In the genomic region with DNA sequence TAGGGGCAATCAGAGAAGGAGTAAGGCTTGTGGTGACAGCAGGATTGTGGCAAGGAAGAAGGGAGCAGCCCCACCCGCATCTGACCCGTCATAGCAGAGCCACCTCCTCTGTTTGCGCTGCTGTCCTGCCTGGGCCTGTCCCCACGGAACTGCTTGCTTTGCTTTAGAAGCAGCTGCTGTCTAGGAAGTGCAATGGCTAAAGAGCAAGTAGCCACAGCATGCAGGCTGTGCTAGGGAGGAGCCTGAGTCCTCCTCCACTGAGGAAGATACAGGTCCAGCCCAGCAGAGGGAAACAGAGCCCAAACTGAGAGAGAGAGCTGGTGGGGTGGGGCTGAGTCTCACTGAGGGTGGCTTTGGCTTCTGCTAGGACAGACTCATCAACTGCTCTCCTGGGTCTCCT, we compare ENCODE assay signal across 8 mouse cellular contexts. TPM values are rescaled to one million over a fixed set of nuclear protein-coding genes. Genes with fewer than 3 reads are reported as not detected.
DNase-seq lines count a peak whose midpoint lies in the region; ATAC-seq and TF ChIP-seq lines count a peak whose summit lies in the region.

No protein-coding gene starts in this region.

- TF ChIP-seq EP300 in lung, postnatal 0 days (IDR thresholded peaks at IDR 0.05), result no peak

- no peaks in the 10 kb centered on the region for H3K27me3 ChIP-seq in lung, postnatal 0 days (replicated peaks; ENCODE audit: insufficient read depth, low read length)
- no peaks in the 10 kb centered on the region for H3K27me3 ChIP-seq in stomach, embryonic 15.5 days (replicated peaks)

- WGBS in lung, postnatal 0 days, result 41% methylated on average over 4 of the region's 4 CpGs
- WGBS in lung, adult 2 months, result 38% methylated on average over 4 of the region's 4 CpGs
- WGBS in stomach, embryonic 15.5 days, result 31% methylated on average over 4 of the region's 4 CpGs

- no peak overlapping the region for H3K4me3 ChIP-seq in lung, postnatal 0 days (ENCODE audit: low read depth, low read length)
- H3K4me3 ChIP-seq in lung, adult 2 months (replicated peaks; ENCODE audit: extremely low read depth, low read depth, low read length), result no peak overlapping the region
- H3K4me3 ChIP-seq in stomach, embryonic 15.5 days (replicated peaks), result no peak overlapping the region

- ATAC-seq in lung, postnatal 0 days, result peak; percentile 55
- ATAC-seq in granulocyte monocyte progenitor cell, adult 5-6 weeks (replicated peaks; ENCODE audit: poor library complexity, severe bottlenecking), result peak; percentile 42; the same call in 1 of the 2 replicates
- ATAC-seq in stomach, embryonic 15.5 days (ENCODE audit: insufficient read depth, low FRiP score, low read depth), result peak; percentile 50; the same call in 1 of the 2 replicates

- H3K27ac ChIP-seq in lung, postnatal 0 days (ENCODE audit: low read length), result no peak overlapping the region
- no peak overlapping the region for H3K27ac ChIP-seq in stomach, embryonic 15.5 days

- H3K9ac ChIP-seq in lung, postnatal 0 days (replicated peaks; ENCODE audit: low read depth), result no peak overlapping the region
- no peak overlapping the region for H3K9ac ChIP-seq in stomach, embryonic 15.5 days

- TF ChIP-seq CTCF in lung, postnatal 0 days (IDR thresholded peaks at IDR 0.05), result peak; percentile 49
- no peak for TF ChIP-seq CTCF in lung, adult 2 months (IDR thresholded peaks at IDR 0.05; ENCODE audit: insufficient read depth, low read length)

- intact Hi-C loops in gastrocnemius, postnatal 14 days (cut with DNase I; ENCODE audit: low total_unique reads), result no loop called here

- no peaks in the 10 kb centered on the region for H3K9me3 ChIP-seq in lung, postnatal 0 days (ENCODE audit: low read length)
- H3K9me3 ChIP-seq in stomach, embryonic 15.5 days, result no peaks in the 10 kb centered on the region

- DNase-seq in gastrocnemius, postnatal 14 days, result peak; percentile 50
- no peak for DNase-seq in gastrocnemius, postnatal 4 days (ENCODE audit: low spot score in 2 of 2)
- DNase-seq in lung, postnatal 0 days (ENCODE audit: low spot score), result peak; percentile 17
- DNase-seq in lung, adult 2 months, result no peak
- DNase-seq in layer of hippocampus, postnatal 25 days (ENCODE audit: extremely low spot score in 1 of 2, low spot score in 1 of 2), result no peak
- no peak for DNase-seq in adrenal gland, adult 8-10 months

- no peak for TF ChIP-seq POLR2A in lung, adult 2 months (IDR thresholded peaks at IDR 0.05; ENCODE audit: borderline replicate concordance, extremely low read depth, low read depth, low read length)

- H3K4me1 ChIP-seq in lung, postnatal 0 days (ENCODE audit: insufficient read depth, low read depth, low read length), result no peaks in the 10 kb centered on the region
- H3K4me1 ChIP-seq in lung, adult 2 months (ENCODE audit: control insufficient read depth, insufficient read depth, low read length), result 0 out of 2 replicates have a peak, but pooled peaks cover under 1% of the 10 kb centered on the region
- H3K4me1 ChIP-seq in stomach, embryonic 15.5 days, result 0 out of 2 replicates have a peak, but pooled peaks cover 5% of the 10 kb centered on the region

- H3K36me3 ChIP-seq in lung, postnatal 0 days (ENCODE audit: insufficient read depth, low read length), result no peaks in the 10 kb centered on the region
- H3K36me3 ChIP-seq in stomach, embryonic 15.5 days, result no peaks in the 10 kb centered on the region

- H3K4me2 ChIP-seq in lung, postnatal 0 days (replicated peaks; ENCODE audit: low read depth, low read length), result no peak overlapping the region
- no peak overlapping the region for H3K4me2 ChIP-seq in stomach, embryonic 15.5 days

RNA-seq across cellular contexts. Expression of a gene that starts 4.0 kb away (rescaled TPM):
- 10 to 100 TPM; 33.5 to 37.4 TPM for total RNA-seq in gastrocnemius, postnatal 14 days (2021)
- total RNA-seq in gastrocnemius, postnatal 4 days (2021), result 10 to 100 TPM; 56.9 to 58.3 TPM
- 58.2 and 63.8 TPM in 2 replicates for polyA plus RNA-seq in lung, postnatal 0 days (2015; fragmentation: Nextera tagmentation; extraction: Ambion mirVana)
- polyA plus RNA-seq in lung, adult 2 months (2012; rRNA removed), result 85.7 and 86.6 TPM in 2 replicates
- total RNA-seq in granulocyte monocyte progenitor cell, adult 5-6 weeks (2014; fragmentation: Nextera tagmentation), result 40.7 and 48.5 TPM in 2 replicates
- total RNA-seq in granulocyte monocyte progenitor cell, adult 5-6 weeks (2017), result 21.5 and 24.9 TPM in 2 replicates
- polyA plus RNA-seq in stomach, embryonic 15.5 days (2015; fragmentation: Nextera tagmentation; extraction: Ambion mirVana), result 86.3 and 94.0 TPM in 2 replicates
- total RNA-seq in layer of hippocampus, postnatal 25 days (2021), result 10 to 100 TPM; 60.4 to 60.8 TPM
- total RNA-seq in adrenal gland, adult 8-10 months (2022), result 10 to 100 TPM; 55.5 to 66.8 (median 59.6) TPM

RNA-seq across cellular contexts. Expression of a gene that starts 24.6 kb away (rescaled TPM):
- total RNA-seq in gastrocnemius, postnatal 14 days (2021), result 1 to 10 TPM; 1.8 to 2.6 TPM
- total RNA-seq in gastrocnemius, postnatal 4 days (2021), result 10 to 100 TPM in 1 of 2 experiments, 1 to 10 TPM in 1; 8.3 to 10.0 TPM
- 9.9 and 10.2 TPM in 2 replicates for polyA plus RNA-seq in lung, postnatal 0 days (2015; fragmentation: Nextera tagmentation; extraction: Ambion mirVana)
- polyA plus RNA-seq in lung, adult 2 months (2012; rRNA removed), result 19.2 and 20.8 TPM in 2 replicates
- total RNA-seq in granulocyte monocyte progenitor cell, adult 5-6 weeks (2014; fragmentation: Nextera tagmentation), result 8.9 and 27.6 TPM in 2 replicates
- total RNA-seq in granulocyte monocyte progenitor cell, adult 5-6 weeks (2017), result 7.7 and 12.5 TPM in 2 replicates
- 15.9 and 23.1 TPM in 2 replicates for polyA plus RNA-seq in stomach, embryonic 15.5 days (2015; fragmentation: Nextera tagmentation; extraction: Ambion mirVana)
- 10 to 100 TPM; 13.0 to 14.5 TPM for total RNA-seq in layer of hippocampus, postnatal 25 days (2021)
- total RNA-seq in adrenal gland, adult 8-10 months (2022), result 10 to 100 TPM in 3 of 4 experiments, 1 to 10 TPM in 1; 9.9 to 22.6 (median 17.7) TPM

RNA-seq across cellular contexts. Expression of a gene that starts 43.7 kb away (rescaled TPM):
- 100 to 1,000 TPM; 119 to 134 TPM for total RNA-seq in gastrocnemius, postnatal 14 days (2021)
- total RNA-seq in gastrocnemius, postnatal 4 days (2021), result 100 to 1,000 TPM; 171 to 194 TPM
- polyA plus RNA-seq in lung, postnatal 0 days (2015; fragmentation: Nextera tagmentation; extraction: Ambion mirVana), result 340 and 365 TPM in 2 replicates
- 218 and 230 TPM in 2 replicates for polyA plus RNA-seq in lung, adult 2 months (2012; rRNA removed)
- 361 and 454 TPM in 2 replicates for total RNA-seq in granulocyte monocyte progenitor cell, adult 5-6 weeks (2014; fragmentation: Nextera tagmentation)
- 300 and 325 TPM in 2 replicates for total RNA-seq in granulocyte monocyte progenitor cell, adult 5-6 weeks (2017)
- polyA plus RNA-seq in stomach, embryonic 15.5 days (2015; fragmentation: Nextera tagmentation; extraction: Ambion mirVana), result 443 and 450 TPM in 2 replicates
- 100 to 1,000 TPM in 1 of 2 experiments, 10 to 100 TPM in 1; 92.7 to 101 TPM for total RNA-seq in layer of hippocampus, postnatal 25 days (2021)
- total RNA-seq in adrenal gland, adult 8-10 months (2022), result 100 to 1,000 TPM; 210 to 235 (median 214) TPM

RNA-seq across cellular contexts. Expression of a gene that starts 49.4 kb away (rescaled TPM):
- 10 to 100 TPM; 25.7 to 31.3 TPM for total RNA-seq in gastrocnemius, postnatal 14 days (2021)
- 100 to 1,000 TPM in 1 of 2 experiments, 10 to 100 TPM in 1; 86.8 to 104 TPM for total RNA-seq in gastrocnemius, postnatal 4 days (2021)
- polyA plus RNA-seq in lung, postnatal 0 days (2015; fragmentation: Nextera tagmentation; extraction: Ambion mirVana), result 121 and 135 TPM in 2 replicates
- 89.9 and 107 TPM in 2 replicates for polyA plus RNA-seq in lung, adult 2 months (2012; rRNA removed)
- total RNA-seq in granulocyte monocyte progenitor cell, adult 5-6 weeks (2014; fragmentation: Nextera tagmentation), result 78.8 and 147 TPM in 2 replicates
- 124 and 152 TPM in 2 replicates for total RNA-seq in granulocyte monocyte progenitor cell, adult 5-6 weeks (2017)
- 252 and 255 TPM in 2 replicates for polyA plus RNA-seq in stomach, embryonic 15.5 days (2015; fragmentation: Nextera tagmentation; extraction: Ambion mirVana)
- 1 to 10 TPM; 2.5 to 3.4 TPM for total RNA-seq in layer of hippocampus, postnatal 25 days (2021)
- 10 to 100 TPM; 48.7 to 62.4 (median 51.8) TPM for total RNA-seq in adrenal gland, adult 8-10 months (2022)

RNA-seq across cellular contexts. Expression of a gene that starts 49.4 kb away (rescaled TPM):
- total RNA-seq in gastrocnemius, postnatal 14 days (2021), result 10 to 100 TPM; 59.6 to 61.7 TPM
- 10 to 100 TPM; 60.9 to 65.0 TPM for total RNA-seq in gastrocnemius, postnatal 4 days (2021)
- polyA plus RNA-seq in lung, postnatal 0 days (2015; fragmentation: Nextera tagmentation; extraction: Ambion mirVana), result 23.2 and 27.2 TPM in 2 replicates
- polyA plus RNA-seq in lung, adult 2 months (2012; rRNA removed), result 66.2 and 81.8 TPM in 2 replicates
- total RNA-seq in granulocyte monocyte progenitor cell, adult 5-6 weeks (2014; fragmentation: Nextera tagmentation), result not detected in 2 replicates
- total RNA-seq in granulocyte monocyte progenitor cell, adult 5-6 weeks (2017), result not detected in 2 replicates
- polyA plus RNA-seq in stomach, embryonic 15.5 days (2015; fragmentation: Nextera tagmentation; extraction: Ambion mirVana), result 19.7 and 21.3 TPM in 2 replicates
- total RNA-seq in layer of hippocampus, postnatal 25 days (2021), result 100 to 1,000 TPM; 230 to 250 TPM
- total RNA-seq in adrenal gland, adult 8-10 months (2022), result 10 to 100 TPM; 75.9 to 93.2 (median 85.2) TPM

Comparison
In these comparisons a context has a peak if more than half of its experiments do, and no peak if none do; other contexts are left out.
1. DNase-seq: peak in gastrocnemius, postnatal 14 days (single experiment) and lung, postnatal 0 days (single experiment); none in gastrocnemius, postnatal 4 days (0 of 2), lung, adult 2 months (single experiment), layer of hippocampus, postnatal 25 days (0 of 2) and adrenal gland, adult 8-10 months (single experiment).
2. Peak in every context shown above with its lines, with median percentiles within 50 percentile points of each other: ATAC-seq.